Comparison of ENCODE assay signal across 8 mouse cellular contexts in genomic region chr15:8444890-8445597, GRCm38 (mm10). TPM values are rescaled to one million over a fixed set of nuclear protein-coding genes. Genes with fewer than 3 reads are reported as not detected.
DNase-seq lines count a peak whose midpoint lies in the region; ATAC-seq lines count a peak whose summit lies in the region.

No protein-coding gene starts in this region.

- peak overlapping the region; percentile 92 for H3K4me2 ChIP-seq in hindbrain, embryonic 12.5 days (replicated peaks)

- DNase-seq in R1 (ENCODE audit: low read depth, low spot score) = peak; percentile 91
- peak; percentile 88 to 91 for DNase-seq in cerebellum, postnatal 10 days
- DNase-seq in frontal cortex, postnatal 10 days (ENCODE audit: low spot score in 2 of 2) = peak; percentile 62 to 74
- peak; percentile 59 to 63 for DNase-seq in layer of hippocampus, postnatal 25 days (ENCODE audit: extremely low spot score in 1 of 2, low spot score in 1 of 2)
- peak; percentile 90 for DNase-seq in lung, postnatal 36 days
- peak; percentile 90 for DNase-seq in retina, embryonic 14.5 days (ENCODE audit: low spot score)
- peak; percentile 80 to 86 for DNase-seq in thymus, postnatal 36 days

- ATAC-seq in hindbrain, embryonic 12.5 days (ENCODE audit: low FRiP score) = peak; percentile 74

- no peaks in the 10 kb centered on the region for H3K36me3 ChIP-seq in hindbrain, embryonic 12.5 days

- H3K4me1 ChIP-seq in hindbrain, embryonic 12.5 days = peaks cover 32% of the 10 kb centered on the region

- H3K9me3 ChIP-seq in hindbrain, embryonic 12.5 days (replicated peaks) = no peaks in the 10 kb centered on the region

- peak overlapping the region; percentile 95 for H3K4me3 ChIP-seq in hindbrain, embryonic 12.5 days

- H3K27ac ChIP-seq in hindbrain, embryonic 12.5 days = peak overlapping the region; percentile 99

- WGBS in hindbrain, embryonic 12.5 days = under 1% methylated on average over 57 of the region's 57 CpGs

- peak overlapping the region; percentile 99 for H3K9ac ChIP-seq in hindbrain, embryonic 12.5 days

- no peaks in the 10 kb centered on the region for H3K27me3 ChIP-seq in hindbrain, embryonic 12.5 days

RNA-seq across cellular contexts. Expression of gene Nipbl, which starts 0.8 kb away (rescaled TPM):
- polyA plus RNA-seq in hindbrain, embryonic 12.5 days (2016; fragmentation: Nextera tagmentation; extraction: Ambion mirVana) = 22.7 and 23.2 TPM in 2 replicates
- 10 to 100 TPM; 28.8 to 32.3 TPM for total RNA-seq in layer of hippocampus, postnatal 25 days (2021)

Comparison
In these comparisons a context has a peak if more than half of its experiments do, and no peak if none do; other contexts are left out.
1. Peak in every context shown above with its lines: DNase-seq, ATAC-seq, H3K4me3 ChIP-seq and H3K27ac ChIP-seq.